Mouse (Mus musculus) embryo, embryonic 9.5 days (tissue): ENCODE results near the gene Gm10226.
"Not testable (repeated sequence)": the region's sequence is repeated elsewhere in the genome, so short reads cannot be mapped to it uniquely, and the experiment has no call there.

Experiments used
- DNase-seq: peaks from one replicate; pipeline ENCODE4 v3.0.0-alpha.2; 2017; ENCODE audit errors: extremely low spot score

The Gm10226 gene

DNA sequence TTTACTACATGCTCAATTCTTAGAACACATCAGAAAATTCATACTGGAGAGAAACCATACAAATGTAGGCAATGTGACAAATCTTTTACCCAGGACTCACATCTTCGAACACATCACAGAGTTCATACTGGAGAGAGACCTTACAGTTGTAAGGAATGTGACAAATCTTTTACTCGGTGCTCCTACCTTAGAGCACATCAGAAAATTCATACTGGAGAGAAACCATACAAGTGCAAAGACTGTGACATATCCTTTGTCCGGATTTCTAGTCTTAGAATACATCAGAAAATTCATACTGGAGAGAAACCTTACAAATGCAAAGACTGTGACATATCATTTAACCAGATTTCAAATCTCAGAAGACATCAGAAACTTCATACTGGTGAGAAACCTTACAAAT, at the start of gene Gm10226:
Gene Gm10226 (plus strand): TSS at position 301 of the 400 bp plus-strand sequence.
- no peak for DNase-seq

DNA sequence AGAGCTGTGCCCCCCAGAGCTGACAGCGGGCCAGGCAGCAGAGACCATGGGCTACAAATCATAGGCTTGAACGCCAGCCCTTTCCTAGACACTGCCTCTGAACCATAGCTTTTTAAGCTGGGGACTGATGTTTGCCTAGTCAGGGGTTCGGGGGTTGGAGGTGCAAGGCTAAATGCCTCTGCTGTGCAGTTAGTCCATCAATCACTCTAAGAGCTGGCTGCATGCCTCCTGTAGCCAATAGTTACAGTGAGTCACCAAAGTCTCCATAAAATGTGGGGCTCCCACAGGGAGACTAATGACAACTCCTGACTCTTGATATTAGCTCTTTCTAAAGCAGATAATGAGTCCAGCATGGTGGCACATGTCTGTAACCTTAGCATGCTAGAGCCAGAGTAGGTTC, 42.9 kb upstream of the Gm10226 start:
- DNase-seq = no peak

DNA sequence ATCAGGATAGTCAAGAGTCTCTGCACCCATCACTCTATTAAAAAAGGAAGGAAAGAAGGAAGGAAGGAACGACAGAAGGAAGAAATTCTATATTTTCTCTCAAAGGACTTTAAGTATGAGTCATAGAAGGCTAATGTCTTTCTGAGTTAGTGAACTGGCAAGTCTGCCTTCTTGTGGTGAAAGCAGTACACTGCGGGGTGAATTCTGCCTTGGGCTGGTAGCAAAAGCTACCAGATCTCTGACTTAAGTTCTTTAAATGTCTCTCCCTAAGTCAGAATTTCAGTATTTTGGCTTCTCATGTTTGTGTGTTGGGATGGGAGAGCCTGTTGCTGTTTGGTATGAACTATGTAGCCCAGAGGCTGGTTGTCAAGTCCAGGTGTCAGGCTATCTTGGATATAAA, 41.7 kb upstream of the Gm10226 start:
- no peak for DNase-seq

DNA sequence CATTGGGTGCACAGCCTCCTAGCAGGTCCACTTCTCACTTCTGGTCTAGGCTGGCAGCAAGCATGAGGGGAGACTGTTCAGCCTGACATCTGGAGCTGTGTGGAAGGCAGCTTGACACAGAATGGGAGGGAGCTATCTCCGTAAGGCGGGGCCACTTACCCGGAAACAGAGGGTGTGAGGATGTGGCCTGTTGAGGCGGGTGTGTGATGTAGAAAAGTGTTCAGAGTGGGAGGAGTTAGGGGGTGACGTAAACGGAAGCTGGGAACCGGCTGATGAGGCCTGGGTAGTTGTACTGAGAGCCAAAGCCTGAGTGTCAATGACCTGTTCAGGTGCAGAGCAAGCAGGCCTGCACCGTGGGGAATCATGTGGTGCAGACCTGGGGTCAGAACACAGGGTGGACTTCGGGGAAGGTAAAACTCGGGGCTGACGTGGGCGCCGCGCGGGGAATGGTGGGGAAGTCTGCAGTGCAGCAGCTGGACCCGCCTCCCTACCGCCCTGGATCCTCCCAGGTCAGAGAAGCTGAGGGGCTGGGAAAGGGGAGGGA, 41.2 kb upstream of the Gm10226 start, which contains the start of gene Zfp983:
Gene Zfp983 (plus strand): TSS at position 261 of the 544 bp plus-strand sequence.
- DNase-seq = peak; percentile 86

DNA sequence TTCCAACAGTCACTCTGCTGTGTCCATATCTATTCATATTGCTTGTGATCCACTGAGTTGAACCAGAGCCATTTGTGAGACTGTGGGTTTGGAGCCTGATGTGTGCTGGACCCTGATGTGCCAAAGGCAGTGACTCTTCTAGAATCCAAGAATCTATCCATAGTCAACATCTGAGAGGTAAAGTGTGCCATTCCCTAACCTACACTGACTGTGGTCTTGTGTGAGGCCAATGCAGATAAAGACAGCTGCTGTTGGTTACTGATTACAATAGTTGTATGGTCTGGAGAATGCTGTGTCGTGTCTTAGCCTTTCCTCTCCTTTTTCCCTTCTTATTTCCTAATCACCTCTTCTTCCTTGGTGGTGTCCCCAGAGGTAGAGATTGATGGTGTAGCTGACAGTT, 12.8 kb upstream of the Gm10226 start:
- DNase-seq = not testable (repeated sequence)

DNA sequence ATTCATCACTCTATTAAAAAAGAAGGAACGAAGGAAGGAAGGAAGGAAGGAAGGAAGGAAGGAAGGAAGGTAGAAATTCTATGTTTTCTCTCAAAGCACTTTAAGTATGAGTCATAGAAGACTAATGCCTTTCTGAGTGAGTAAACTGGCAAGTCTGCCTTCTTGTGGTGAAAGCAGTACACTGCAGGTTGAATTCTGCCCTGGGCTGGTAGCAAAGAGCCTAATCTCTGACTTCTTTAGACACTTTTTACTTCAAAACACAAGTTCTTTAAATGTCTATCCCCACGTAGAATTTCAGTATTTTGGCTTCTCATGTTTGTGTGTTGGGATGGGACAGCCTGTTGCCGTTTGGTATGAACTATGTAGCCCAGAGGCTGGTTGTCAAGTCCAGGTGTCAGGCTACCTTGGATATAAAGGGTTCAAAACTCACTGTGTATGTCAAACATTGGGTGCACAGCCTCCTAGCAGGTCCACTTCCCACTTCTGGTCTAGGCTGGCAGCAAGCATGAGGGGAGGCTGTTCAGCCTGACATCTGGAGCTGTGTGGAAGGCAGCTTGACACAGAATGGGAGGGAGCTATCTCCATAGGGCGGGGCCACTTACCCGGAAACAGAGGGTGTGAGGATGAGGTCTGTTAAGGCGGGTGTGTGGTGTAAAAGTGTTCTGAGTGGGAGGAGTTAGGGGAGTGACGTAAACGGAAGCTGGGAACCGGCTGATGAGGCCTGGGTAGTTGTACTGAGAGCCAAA, 12.2 kb upstream of the Gm10226 start:
- DNase-seq = peak; percentile 86

DNA sequence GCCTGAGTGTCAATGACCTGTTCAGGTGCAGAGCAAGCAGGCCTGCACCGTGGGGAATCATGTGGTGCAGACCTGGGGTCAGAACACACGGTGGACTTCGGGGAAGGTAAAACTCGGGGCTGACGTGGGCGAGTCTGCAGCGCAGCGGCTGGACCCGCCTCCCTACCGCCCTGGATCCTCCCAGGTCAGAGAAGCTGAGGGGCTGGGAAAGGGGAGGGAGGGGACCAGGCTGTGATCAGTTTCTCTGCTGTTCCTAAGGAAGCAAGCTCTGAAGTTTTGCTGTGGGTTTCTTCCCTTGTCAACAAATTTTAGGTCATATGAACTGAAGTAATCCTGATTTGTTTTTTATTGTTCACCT, 11.7 kb upstream of the Gm10226 start:
- DNase-seq = not testable (repeated sequence)

DNA sequence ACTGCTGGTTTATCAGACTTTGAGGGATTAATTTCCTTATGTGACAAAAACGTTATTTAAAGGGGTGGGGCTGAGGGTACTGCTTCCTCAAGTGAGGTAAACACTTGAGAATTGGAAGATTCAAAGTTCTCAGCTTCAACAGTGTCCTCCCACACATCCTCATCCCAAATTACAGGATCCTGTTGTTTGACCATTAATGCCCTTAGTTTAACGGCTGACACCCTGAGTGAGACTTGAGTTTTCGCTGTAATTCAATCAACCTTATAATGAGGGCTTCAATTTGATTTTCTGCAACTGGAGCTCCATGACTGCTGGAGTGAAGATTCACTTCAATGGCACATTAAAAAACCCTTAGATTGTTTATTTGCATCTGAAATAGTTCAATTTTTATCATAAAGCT, 1.7 kb downstream of the Gm10226 start:
- DNase-seq = no peak

DNA sequence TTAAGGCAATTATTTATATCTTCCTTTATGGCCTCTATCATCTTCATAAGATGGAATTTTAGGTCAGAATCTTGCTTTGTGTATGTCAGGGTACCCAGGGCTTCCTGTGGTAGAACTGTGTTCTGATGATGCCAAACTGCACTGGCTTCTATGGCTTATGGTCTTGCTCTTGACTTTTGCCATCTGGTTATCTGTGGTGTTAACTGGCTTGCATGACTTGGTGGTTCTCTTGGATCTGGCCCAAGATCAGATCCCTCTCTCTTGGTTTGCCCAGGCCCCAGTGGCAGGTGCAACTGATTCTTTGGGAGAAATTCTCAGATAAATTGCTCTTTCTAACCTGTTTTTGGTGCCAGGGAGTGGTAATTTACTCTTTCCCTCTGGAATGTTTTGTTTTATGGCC, 4.4 kb downstream of the Gm10226 start:
- no peak for DNase-seq

DNA sequence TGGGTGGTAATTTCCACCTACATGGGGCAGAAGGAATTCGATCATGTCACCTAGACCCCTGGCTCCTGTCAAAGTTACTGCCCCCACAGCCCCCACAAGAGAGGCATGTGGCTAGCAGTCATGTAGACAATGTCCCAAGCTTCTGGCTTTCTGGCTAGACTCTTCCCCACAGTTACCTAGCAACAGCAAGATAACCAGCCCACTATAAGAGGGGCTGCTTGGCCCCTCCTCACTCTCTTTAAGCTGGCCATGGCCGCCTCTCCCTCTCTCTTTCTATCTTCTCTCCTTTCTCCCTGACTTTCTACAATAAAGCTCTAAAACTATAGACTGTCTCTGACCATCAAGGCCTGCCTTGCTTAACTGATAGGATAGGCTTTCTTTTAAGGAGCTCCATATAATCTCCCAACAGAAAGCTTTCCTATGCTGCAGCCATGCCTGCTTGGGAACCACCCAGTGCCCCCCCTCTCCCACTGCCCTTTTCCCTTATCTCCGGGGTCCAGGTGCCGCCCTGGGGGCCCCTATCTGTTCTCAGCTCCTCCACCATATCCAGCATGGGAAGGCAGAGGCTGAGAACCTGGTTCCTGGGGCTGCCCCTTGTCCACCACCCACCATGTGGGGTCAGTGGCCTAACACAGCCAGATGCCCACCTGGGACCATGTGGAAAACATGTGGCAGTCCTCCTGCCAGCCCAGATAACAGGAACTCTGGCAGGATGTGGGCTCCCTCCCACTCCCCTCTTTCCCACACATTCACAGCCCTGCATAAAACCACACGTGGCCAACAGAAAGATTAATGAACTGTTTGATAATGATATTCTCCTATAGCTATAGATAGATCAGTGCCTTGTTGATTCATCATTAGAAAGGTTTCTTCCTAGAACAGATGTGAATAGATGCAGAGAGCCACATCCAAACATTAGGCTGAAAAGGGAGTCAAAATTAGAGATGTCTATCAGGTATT, 10.9 kb downstream of the Gm10226 start:
- DNase-seq = peak; percentile 9

DNA sequence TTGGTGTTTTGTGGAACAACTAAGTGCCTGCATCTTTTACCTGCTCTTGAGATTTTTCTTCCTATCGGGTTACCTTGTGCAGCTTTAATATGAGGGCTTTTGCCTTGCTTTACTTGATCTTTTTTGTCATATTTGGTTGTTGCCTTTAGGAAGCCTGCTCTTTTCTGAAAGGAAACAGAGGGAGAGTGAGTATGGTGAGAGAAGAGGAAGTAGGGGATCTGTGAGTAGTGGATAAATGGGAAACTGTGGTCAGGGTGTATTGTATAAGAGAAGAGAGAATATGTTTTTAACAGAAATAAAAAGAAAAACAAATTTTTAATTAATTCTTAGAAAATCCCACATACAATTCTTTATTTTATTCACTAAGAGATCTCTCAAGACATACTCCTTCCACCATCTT, 11.8 kb downstream of the Gm10226 start:
- no peak for DNase-seq

DNA sequence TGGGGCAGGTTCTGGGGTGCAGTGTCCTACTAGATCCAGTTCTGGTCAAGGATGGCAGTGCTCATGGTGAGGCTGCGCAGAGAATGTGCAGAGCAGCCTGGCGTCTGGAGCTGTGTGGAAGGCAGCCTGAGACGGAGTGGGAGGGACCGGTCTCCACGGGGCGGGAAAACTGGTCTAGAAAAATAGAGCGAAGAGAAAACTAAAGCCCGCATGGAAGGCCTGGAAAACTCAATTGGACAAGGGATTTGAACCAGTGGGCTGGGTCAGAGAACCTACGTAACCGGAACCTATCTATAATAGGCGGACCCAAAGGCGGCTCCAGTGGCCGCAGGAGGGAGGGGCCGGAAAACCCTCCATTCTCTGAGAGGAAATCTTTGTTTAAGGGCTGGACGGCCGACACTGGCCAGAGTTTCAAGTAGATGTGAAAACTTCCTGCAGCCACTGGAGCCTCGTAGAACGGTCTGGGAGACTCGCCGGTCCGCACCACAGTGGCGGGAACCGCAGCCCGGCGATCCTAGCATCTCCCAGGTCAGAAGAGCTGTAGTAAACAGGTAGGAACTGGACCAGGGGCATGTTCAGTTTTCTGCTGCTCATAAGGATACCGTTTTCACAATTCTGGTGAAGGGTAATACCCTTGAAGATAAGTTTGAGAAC, 15.8 kb downstream of the Gm10226 start, which contains the start of gene Zfp760:
Gene Zfp760 (plus strand): TSS at position 399 of the 654 bp plus-strand sequence.
- peak; percentile 87 for DNase-seq

DNA sequence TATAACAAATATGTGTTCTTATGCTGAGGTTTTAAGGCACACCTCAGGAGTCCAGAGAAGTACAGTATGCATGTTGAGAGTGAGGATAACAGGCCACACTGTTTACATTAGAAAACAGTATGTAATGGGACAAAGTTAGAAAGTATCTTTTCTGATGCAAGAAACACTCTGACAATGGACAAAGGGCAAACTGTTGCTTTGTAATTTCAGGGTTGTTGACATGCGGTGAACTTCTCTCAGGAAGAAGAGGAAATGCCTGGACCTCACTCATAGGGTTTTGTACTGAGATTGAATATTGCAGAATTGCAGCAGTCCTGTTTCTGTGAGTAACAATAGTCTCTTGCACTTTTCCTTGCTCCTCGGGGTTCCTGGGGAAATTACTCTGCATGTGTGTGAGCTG, 16.7 kb downstream of the Gm10226 start:
- peak; percentile 4 for DNase-seq

DNA sequence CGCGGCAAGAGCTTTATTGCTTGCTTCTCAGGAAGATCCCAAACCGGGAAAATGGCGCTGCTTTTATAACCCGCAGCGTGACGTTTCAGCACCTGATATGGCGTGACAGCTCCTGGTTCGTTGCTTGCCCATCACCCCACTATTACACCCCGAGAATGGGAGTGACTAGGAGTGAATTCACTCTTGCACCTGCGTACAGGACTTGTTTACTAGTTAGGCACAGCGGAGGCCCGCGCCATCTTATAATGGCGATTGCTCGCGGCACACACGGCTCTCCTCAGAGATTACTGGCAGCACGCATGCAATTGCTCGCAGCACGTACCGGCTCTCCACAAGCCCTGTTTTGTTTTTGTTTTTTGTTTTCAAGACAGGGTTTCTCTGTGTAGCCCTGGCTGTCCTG, 38.8 kb downstream of the Gm10226 start, which contains the start of gene Zfp229:
Gene Zfp229 (plus strand): TSS at position 301 of the 400 bp plus-strand sequence.
- not testable (repeated sequence) for DNase-seq

DNA sequence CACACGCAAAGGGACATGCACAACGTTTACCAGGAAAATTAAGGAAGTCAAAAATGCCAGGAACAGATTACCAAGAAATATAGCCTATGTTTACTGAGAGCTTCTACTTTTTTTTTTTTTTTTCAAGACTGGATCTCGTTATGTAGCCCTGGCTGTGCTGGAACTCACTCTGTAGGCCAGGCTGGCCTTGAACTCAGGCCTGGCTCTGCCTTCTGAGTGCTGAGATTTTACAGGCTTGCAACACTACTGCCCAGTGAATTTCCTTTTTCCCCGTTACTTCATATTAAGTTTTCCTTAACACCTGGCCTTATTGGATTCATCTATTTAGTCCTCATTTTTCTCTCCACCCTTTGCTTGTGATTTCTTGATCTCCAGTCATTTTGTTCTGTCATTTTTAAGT, 41.4 kb downstream of the Gm10226 start:
- DNase-seq = no peak

DNA sequence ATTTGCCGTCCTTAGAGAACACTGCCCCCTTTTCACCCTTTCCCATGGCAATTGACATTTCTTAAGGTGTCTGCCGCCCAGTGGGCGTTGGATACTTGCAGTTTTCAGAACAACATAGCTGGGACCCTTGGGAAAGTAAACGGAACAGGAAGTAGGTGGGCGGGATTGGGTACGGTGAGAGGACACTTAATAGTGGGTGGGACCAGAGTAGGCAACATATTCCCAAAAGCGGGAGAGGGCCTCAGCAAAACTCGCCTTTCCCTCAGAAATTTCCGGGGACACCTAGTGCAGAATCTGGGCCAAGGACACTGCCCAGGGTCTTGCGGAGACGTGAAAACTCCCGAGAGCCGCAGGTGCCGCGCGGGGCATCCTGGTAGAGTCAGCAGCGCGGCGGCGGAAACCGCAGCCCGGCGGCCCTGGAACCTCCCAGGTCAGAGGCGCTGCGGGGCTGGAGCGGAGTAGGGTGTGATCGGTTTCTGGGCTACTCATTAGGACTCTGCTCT, 41.9 kb downstream of the Gm10226 start:
- peak; percentile 85 for DNase-seq
